Mouse (Mus musculus) yolk sac, embryonic 10.5 days (tissue): ENCODE measurements at regions not wholly inside any gene's neighbourhood (a gene's known extent, or its start where the extent isn't known, plus 50 kb on each side); places are given as distances from the start of the nearest gene placed in this dataset.

Experiments used
- DNase-seq: peaks from one replicate; pipeline ENCODE4 v3.0.0-alpha.2; 2017; ENCODE audit warnings: low spot score

DNA sequence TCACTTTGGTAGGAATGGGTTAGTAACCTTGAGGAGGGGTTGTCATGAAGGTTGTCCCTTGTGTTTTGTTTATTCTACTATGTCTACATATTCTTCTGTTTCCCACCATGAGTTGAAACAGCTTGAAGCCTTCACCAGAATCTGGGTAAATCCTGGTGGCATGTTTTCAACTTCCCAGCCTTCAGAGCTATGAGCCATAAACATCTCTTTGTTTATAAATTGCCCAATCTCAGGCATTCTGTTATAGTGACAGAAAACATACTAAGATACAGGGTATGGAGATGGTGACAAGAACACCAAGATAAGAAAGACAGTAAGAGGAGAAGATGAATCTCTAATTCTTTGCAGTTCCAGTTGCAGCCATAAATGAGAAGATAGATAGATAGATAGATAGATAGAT, 396.5 kb downstream of the Tns1 start:
- no peak for DNase-seq

GRCm38 (mm10) chr1:73726658-73727057, 397.6 kb downstream of the Tns1 start:
- no peak for DNase-seq

- DNase-seq = no peak
Measured at GRCm38 (mm10) chr1:73725486-73725885, 398.8 kb downstream of the Tns1 start.

GRCm38 (mm10) chr1:73724551-73724950, 399.7 kb downstream of the Tns1 start:
- no peak for DNase-seq

- DNase-seq = no peak
Measured at GRCm38 (mm10) chr1:73721486-73722225, 402.6 kb downstream of the Tns1 start.

DNA sequence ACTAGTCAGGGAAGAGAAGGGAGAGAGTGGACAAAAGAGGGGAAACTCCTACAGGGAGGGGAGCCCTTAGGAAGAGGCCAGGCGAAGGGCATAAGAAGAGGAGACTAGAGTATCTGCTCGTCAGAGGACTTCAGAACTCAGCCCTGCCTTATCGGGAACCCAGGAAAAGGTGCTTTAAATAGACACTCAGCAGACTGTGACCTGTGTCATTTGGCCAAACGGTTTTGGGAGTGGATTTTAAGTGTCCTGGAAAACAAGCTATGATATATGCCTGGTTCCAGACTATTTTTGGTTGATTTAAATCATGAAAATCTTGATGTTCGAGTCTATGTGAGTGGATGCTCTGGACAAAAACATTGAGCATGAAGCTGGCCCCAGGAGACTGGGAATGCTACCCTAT, 405.8 kb downstream of the Tns1 start:
- DNase-seq = no peak

GRCm38 (mm10) chr1:73717401-73717800, 406.8 kb downstream of the Tns1 start:
- DNase-seq = no peak

DNA sequence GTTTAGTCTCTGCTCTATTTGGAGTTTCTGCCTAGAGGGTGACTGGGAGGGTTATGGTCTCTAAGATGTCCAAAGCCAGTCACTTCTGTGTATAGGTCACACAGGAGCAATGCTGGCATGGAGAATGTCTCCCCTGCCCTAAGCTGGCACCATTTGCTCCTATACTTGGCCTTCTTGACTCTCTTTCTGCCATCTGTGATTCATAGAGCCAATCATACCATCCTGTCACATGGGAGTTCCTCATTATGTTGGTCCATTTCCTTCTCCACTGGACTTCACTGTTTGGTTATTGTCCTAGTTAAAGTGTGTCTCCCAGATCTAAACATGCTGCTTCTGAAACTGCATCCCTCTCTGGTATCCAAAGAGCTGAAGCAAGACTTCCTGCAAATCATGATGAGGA, 407.3 kb downstream of the Tns1 start:
- DNase-seq = no peak

DNA sequence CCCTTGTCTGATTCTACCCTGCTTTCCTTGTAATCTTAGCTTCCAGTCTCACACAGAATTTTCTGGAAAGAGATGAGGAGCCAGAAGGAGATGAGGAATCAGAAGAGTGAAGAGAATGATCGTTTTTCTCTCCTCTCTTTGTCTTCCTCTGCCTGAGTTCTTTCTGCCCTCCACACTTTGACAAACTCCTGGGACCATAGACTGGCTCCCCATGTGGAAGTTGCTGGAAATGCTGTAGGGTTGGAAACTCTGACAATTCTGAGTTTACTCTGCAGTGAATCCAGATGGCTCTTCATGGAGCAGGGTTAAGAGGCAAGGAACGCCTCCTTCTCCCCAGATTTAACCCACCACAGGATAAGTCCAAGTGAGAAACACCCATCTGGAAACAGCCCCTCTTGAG, 408.7 kb downstream of the Tns1 start:
- no peak for DNase-seq

GRCm38 (mm10) chr1:73702428-73702842, 421.8 kb downstream of the Tns1 start:
- DNase-seq = peak; percentile 56

- DNase-seq = no peak
Measured at GRCm38 (mm10) chr1:73693537-73693936, 430.7 kb downstream of the Tns1 start.

DNA sequence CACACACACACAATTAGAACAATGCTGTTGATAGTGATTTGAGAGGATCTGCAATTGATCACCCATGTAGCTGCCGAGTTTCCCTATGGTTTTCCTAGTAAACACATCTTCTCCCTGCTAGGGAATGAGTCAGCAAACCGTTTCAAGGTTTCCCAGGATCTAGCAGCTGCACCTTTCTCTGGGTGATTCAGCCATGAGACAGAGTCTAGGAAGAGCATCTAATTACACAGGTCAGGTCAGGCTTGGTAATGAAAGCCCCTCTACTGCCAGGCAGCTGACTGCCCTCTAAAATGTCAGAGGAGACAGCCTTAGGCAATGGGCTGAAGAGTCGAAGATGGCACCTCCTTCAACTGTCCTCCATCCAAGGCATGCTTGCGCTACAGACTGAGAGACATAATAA, 438.5 kb downstream of the Tns1 start:
- DNase-seq = peak; percentile 12

GRCm38 (mm10) chr1:73685066-73685465, 439.2 kb downstream of the Tns1 start:
- no peak for DNase-seq

- DNase-seq = peak; percentile 44
Measured at GRCm38 (mm10) chr1:73684166-73684565, 440.1 kb downstream of the Tns1 start.

DNA sequence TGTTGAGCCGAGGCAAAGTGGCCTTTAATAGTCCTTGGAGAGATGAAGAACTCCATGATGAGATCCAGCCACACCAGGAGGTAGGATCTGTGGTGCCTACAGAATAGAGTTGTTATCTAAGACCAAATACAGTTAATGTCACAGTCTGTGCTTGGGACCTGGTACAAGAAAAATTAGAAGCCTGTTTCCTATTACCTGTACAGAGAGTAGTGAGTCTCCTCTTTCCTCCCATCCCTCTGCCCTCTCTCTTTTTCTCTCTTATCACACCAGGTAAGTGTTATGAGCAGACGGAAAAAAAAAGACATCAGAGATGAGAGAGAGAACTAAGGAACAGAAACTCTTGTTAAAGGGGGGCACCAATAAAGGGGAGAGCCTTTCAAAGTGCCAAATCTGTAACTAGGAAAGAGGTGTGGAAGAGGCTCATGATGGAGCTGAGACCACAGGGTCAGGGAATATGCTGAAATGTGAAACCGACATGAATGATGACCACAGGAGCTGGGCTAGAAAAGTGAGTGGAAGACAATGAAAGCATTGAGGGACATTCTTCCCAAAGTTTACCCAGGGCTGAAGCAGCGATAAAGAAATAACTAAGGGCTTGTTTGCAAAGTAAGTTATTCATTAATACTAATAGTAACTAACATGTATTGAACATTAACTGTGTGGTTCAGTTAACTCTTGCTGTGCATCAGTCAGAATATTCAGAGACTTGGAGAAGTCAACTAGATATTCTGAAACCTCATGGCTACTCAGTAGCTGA, 440.9 kb downstream of the Tns1 start:
- DNase-seq = peak; percentile 26

GRCm38 (mm10) chr1:73681697-73682096, 442.6 kb downstream of the Tns1 start:
- no peak for DNase-seq

GRCm38 (mm10) chr1:73680829-73681228, 443.4 kb downstream of the Tns1 start:
- no peak for DNase-seq

GRCm38 (mm10) chr1:73673851-73674235, 450.4 kb downstream of the Tns1 start:
- no peak for DNase-seq

- no peak for DNase-seq
Measured at GRCm38 (mm10) chr1:73673191-73673850, 450.9 kb downstream of the Tns1 start.

DNA sequence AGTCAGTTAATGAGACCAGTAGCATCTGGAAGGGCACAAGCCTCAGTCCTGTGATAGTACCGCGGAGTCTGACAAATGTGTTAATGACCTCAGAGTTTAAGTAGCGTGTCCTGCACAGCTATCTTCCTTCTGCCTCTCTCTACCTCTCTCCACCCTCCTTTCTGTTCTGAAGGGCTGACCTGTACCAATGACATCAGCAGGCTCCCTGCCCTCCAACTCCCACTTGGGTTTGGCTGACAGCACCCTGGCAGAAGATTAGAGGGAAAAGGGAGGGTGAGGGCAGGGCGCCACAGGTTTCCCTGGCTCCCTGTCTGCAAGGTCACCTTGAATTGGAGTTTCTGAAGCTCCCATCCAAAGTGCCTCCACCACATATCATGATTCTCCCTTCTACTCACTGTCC, 452.0 kb downstream of the Tns1 start:
- DNase-seq = no peak

DNA sequence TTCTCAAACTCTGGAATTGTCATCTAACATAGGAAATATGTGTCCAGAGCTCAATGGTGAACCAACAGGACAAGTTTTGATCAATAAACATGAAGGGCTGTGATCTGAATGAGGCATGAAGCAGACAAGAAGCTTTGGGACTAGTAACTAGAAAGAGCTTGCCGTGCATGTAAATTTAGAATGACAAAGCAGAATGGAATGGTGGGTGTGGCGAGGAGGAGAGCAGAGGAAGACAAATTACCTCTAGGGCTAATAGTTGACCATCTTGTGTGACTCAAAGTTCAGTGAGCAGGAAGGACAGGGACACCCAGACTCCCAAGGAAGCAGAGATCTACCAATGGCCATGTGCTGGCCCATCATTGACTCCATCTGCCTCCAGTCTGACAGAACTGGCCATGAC, 455.6 kb downstream of the Tns1 start:
- DNase-seq = no peak

DNA sequence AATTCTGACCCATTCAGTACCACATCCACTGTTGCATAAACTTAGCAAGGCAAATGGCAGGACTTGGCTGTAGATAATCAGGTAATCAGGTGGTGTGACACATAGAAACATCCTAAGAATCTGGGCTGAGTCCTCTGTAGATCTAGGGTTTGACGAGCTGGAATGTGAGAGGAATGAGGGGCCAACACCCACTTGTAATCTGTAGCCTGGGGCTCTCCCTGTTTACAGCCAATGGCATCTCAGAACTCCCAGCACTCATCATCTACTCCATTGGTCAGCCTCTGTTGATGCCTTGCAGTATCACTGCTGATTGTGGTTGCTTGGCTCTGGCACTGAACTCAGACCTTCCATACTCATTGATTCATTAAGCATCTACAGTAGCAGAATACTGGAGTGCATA, 460.7 kb downstream of the Tns1 start:
- no peak for DNase-seq

DNA sequence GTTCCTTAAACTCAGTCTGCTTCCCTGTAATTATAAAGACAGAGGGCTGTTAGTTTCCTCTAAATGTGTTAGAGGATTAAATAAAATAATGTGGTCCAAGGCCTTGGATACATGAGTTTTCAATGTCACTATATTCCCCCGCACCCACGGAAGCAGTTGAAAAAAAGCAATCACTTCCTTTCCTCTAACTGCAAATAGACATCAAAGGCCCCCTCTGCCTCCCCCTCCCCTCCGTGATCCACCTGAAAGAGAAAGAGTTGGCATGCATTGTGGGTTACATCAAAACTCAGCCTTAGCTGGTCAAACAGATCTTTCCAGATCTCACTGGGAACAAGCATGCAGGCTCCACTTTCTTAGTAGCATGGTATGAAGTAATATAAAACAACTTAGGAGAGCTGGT, 479.2 kb downstream of the Tns1 start:
- DNase-seq = no peak
